In genomic region chr2:33228551-33228950, GRCm38 (mm10) we compare ENCODE assay signal across 24 mouse cellular contexts. TPM values are rescaled to one million over a fixed set of nuclear protein-coding genes. Genes with fewer than 3 reads are reported as not detected.
DNase-seq lines count a peak whose midpoint lies in the region; ATAC-seq lines count a peak whose summit lies in the region.
"Had no signal": no experiment of that assay in that cellular context is flagged by ENCODE, and none has a peak within 500 bp of the region (broad histone marks: within the 10 kb centered on the region; RNA-seq: fewer than 3 reads in every experiment).

No protein-coding gene starts in this region.

- H3K27ac ChIP-seq in embryonic facial prominence, embryonic 14.5 days (replicated peaks; ENCODE audit: low read depth, low read length): no peak overlapping the region
- H3K27ac ChIP-seq in embryonic facial prominence, embryonic 10.5 days (replicated peaks): no peak overlapping the region
- H3K27ac ChIP-seq in kidney, embryonic 14.5 days (ENCODE audit: low read depth, low read length): no peak overlapping the region
- H3K27ac ChIP-seq: embryonic facial prominence, embryonic 15.5 days; hindbrain, embryonic 14.5 days; limb, embryonic 10.5 days; macrophage had no signal

- peaks cover 28% of the 10 kb centered on the region for H3K36me3 ChIP-seq in embryonic facial prominence, embryonic 14.5 days (ENCODE audit: control insufficient read depth, insufficient read depth, low read length)
- H3K36me3 ChIP-seq in embryonic facial prominence, embryonic 10.5 days (replicated peaks): peaks cover 59% of the 10 kb centered on the region
- peaks cover 16% of the 10 kb centered on the region for H3K36me3 ChIP-seq in kidney, embryonic 14.5 days (ENCODE audit: control insufficient read depth, insufficient read depth, low read length)

- peak; percentile 57 for DNase-seq in embryonic facial prominence, embryonic 14.5 days (ENCODE audit: low spot score)
- no peak for DNase-seq in embryonic facial prominence, embryonic 10.5 days (ENCODE audit: low spot score)
- DNase-seq in kidney, adult 18-20 months: peak; percentile 38
- peak; percentile 41 to 51 for DNase-seq in kidney, adult 8-10 months
- peak; percentile 55 to 71 for DNase-seq in kidney, postnatal 36 days
- no peak for DNase-seq in right cerebral cortex, postnatal 36 days (ENCODE audit: low spot score in 2 of 2)
- no peak for DNase-seq in natural killer cell, adult 2 months (ENCODE audit: low spot score in 2 of 2)
- DNase-seq: adrenal gland, adult 8-10 months; cerebellum, adult 2 months; cerebellum, postnatal 36 days; embryo, embryonic 11 days; gastrocnemius, postnatal 10 days; liver; liver, postnatal 0 days had no signal

- 89% methylated on average over 15 of the region's 15 CpGs for WGBS in embryonic facial prominence, embryonic 14.5 days
- WGBS in embryonic facial prominence, embryonic 10.5 days: 95% methylated on average over 15 of the region's 15 CpGs
- WGBS in kidney, embryonic 14.5 days: 83% methylated on average over 15 of the region's 15 CpGs

- no peaks in the 10 kb centered on the region for H3K27me3 ChIP-seq in embryonic facial prominence, embryonic 14.5 days (replicated peaks; ENCODE audit: control insufficient read depth, insufficient read depth, low read length)
- no peaks in the 10 kb centered on the region for H3K27me3 ChIP-seq in embryonic facial prominence, embryonic 10.5 days (replicated peaks; ENCODE audit: low read depth, poor library complexity, severe bottlenecking)
- no peaks in the 10 kb centered on the region for H3K27me3 ChIP-seq in kidney, embryonic 14.5 days (ENCODE audit: control insufficient read depth, insufficient read depth, low read length)
- H3K27me3 ChIP-seq: embryonic facial prominence, embryonic 15.5 days had no signal

- H3K9me3 ChIP-seq in embryonic facial prominence, embryonic 14.5 days (ENCODE audit: control insufficient read depth, low read length): no peaks in the 10 kb centered on the region
- H3K9me3 ChIP-seq in embryonic facial prominence, embryonic 10.5 days: no peaks in the 10 kb centered on the region
- no peaks in the 10 kb centered on the region for H3K9me3 ChIP-seq in kidney, embryonic 14.5 days (ENCODE audit: control insufficient read depth, low read length)
- H3K9me3 ChIP-seq: embryonic facial prominence, embryonic 15.5 days; limb, embryonic 10.5 days had no signal

- ATAC-seq in embryonic facial prominence, embryonic 14.5 days (ENCODE audit: low read depth): no peak
- no peak for ATAC-seq in kidney, embryonic 14.5 days (ENCODE audit: low FRiP score, low TSS enrichment)
- ATAC-seq: activated CD4-positive, CD25-positive, alpha-beta regulatory T cell, adult 4 months; forebrain, embryonic 14.5 days; inflammation-experienced regulatory T-cells, adult 6 months; liver, postnatal 0 days; lung, postnatal 0 days; midbrain, embryonic 16.5 days had no signal

- peaks cover 3% of the 10 kb centered on the region for H3K4me1 ChIP-seq in embryonic facial prominence, embryonic 14.5 days (ENCODE audit: control insufficient read depth, insufficient read depth, low read length)
- H3K4me1 ChIP-seq in embryonic facial prominence, embryonic 10.5 days: peaks cover 51% of the 10 kb centered on the region
- H3K4me1 ChIP-seq in kidney, embryonic 14.5 days (ENCODE audit: control insufficient read depth, insufficient read depth, low read length): peaks cover 12% of the 10 kb centered on the region; the same call in 1 of the 2 replicates

- no peak overlapping the region for H3K9ac ChIP-seq in embryonic facial prominence, embryonic 14.5 days (ENCODE audit: low read depth, low read length)
- no peak overlapping the region for H3K9ac ChIP-seq in kidney, embryonic 14.5 days (ENCODE audit: low read depth, low read length)
- H3K9ac ChIP-seq: embryonic facial prominence, embryonic 15.5 days; hindbrain, embryonic 14.5 days; liver, postnatal 0 days had no signal

- no peak overlapping the region for H3K4me3 ChIP-seq in embryonic facial prominence, embryonic 14.5 days (ENCODE audit: low read depth, low read length)
- no peak overlapping the region for H3K4me3 ChIP-seq in embryonic facial prominence, embryonic 10.5 days
- H3K4me3 ChIP-seq in kidney, embryonic 14.5 days (ENCODE audit: low read length): no peak overlapping the region
- H3K4me3 ChIP-seq: embryonic facial prominence, embryonic 15.5 days; limb, embryonic 10.5 days had no signal

- H3K4me2 ChIP-seq in embryonic facial prominence, embryonic 14.5 days (ENCODE audit: low read depth, low read length): no peak overlapping the region
- H3K4me2 ChIP-seq in kidney, embryonic 14.5 days (replicated peaks; ENCODE audit: low read depth, low read length): no peak overlapping the region
- H3K4me2 ChIP-seq: embryonic facial prominence, embryonic 15.5 days; hindbrain, embryonic 14.5 days had no signal

RNA-seq across cellular contexts. Expression of gene Angptl2, which starts 12.7 kb away (rescaled TPM):
- polyA plus RNA-seq in embryonic facial prominence, embryonic 14.5 days (2014; fragmentation: Nextera tagmentation; extraction: Ambion mirVana): 57.9 and 62.6 TPM in 2 replicates
- 30.1 and 33.8 TPM in 2 replicates for polyA plus RNA-seq in embryonic facial prominence, embryonic 10.5 days (2016; fragmentation: Nextera tagmentation; extraction: Ambion mirVana)
- polyA plus RNA-seq in kidney, embryonic 14.5 days (2014; fragmentation: Nextera tagmentation; extraction: Ambion mirVana): 21.1 and 27.0 TPM in 2 replicates

Comparison
In these comparisons a context has a peak if more than half of its experiments do, and no peak if none do; other contexts are left out.
1. DNase-seq: peak in embryonic facial prominence, embryonic 14.5 days (single experiment), kidney, adult 18-20 months (single experiment), kidney, adult 8-10 months (2 of 2) and kidney, postnatal 36 days (2 of 2); none in embryonic facial prominence, embryonic 10.5 days (single experiment), right cerebral cortex, postnatal 36 days (0 of 2) and natural killer cell, adult 2 months (0 of 2).